Mouse (Mus musculus) left cerebral cortex, postnatal 36 days (tissue): ENCODE results near the gene Agfg2. TPM values are rescaled to one million over a fixed set of nuclear protein-coding genes. Genes with fewer than 3 reads are reported as not detected.
A peak's percentile ranks its signal among the peaks of the same experiment; 100 is the strongest.

Source experiments
- DNase-seq, 2 experiments: peaks; one replicate each; pipeline ENCODE4 v3.0.0; 2021 to 2022; ENCODE audit warnings: low spot score in 2 of 2, mixed read lengths in 1 of 2
- intact Hi-C: fragments of 180-260 bp; cut with DNase I; formaldehyde crosslinking; loops from one replicate; pipeline ENCODE4 v1.15.1; 2025
- total RNA-seq, 2 experiments: library from RNA; stranded (reverse); gene quantifications; 2 replicates each; pipeline ENCODE4 v1.2.3; 2021

The Agfg2 gene
- total RNA-seq, 2 experiments from 2014 or later, result 41.7 to 42.0 TPM

DNA sequence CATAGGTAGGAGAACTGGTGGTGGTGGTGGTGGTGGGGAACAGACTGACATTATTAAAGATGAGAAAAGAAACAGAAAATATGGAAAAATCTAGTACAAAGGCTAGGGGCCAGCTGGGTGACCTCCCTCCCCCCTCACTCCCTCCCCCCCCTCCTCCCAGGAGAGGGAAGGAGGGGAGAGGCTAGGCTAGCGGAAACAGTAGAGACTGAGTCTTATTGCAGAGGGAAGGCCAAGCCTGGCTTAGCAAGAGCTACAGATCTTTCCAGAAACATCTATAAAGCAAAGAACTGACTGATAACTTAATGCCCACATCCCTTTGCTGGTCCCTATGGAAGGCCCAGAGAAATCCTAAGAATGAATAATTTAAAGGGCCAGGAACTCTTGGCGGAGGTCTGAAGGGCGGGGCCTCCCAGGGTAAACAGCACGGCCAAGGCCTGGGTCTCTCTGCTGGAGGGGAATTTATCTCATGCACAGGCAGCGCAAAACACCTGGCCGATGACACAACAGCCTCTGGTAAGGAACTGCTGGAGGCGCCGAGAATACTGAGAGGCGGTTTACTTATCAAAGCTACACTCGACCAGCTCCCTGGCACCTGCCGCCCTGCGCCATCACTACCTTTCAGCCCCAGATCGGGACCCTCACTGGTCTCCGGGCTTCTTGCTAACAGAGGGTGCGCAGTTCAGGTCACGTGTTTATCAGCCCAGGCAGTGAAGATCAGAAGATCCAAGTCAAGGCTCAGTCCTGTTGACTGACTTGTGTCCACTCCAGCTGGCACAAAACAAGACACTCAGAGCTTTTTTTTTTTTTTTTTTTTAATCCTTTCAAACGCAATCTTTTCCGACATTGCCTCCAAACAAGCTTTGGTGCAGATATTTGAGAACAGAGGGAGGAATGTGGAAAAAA, 34.6 kb downstream of the Agfg2 start:
- intact Hi-C loops, result loop anchor here (5.0 kb wide), 1 partner anchor 48 kb away; the partner anchor contains the start of gene Mospd3

DNA sequence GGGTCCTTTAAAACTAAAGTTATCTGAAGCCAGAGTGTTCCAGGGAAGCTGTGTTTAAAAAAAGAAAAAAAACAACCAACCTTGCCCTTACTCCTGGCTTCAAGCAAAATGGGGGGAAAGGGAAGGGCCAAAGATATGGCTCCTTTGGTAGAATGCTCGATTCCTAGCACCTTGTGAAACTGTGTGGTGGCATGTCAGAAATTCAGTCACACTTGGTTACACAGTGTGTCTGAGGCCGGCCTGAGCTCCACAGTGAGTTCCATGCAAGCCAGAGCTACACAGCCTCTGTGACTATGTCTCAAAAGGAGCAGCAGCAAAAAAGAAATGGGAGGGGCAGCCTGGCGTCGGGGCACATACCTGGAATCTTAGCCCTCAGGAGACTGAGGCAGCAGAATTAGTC, 35.3 kb downstream of the Agfg2 start:
- intact Hi-C loops, result no loop called here
- no peak for DNase-seq

More for the DNA sequence above, 34.6 kb downstream of the Agfg2 start:
- no peak for DNase-seq

DNA sequence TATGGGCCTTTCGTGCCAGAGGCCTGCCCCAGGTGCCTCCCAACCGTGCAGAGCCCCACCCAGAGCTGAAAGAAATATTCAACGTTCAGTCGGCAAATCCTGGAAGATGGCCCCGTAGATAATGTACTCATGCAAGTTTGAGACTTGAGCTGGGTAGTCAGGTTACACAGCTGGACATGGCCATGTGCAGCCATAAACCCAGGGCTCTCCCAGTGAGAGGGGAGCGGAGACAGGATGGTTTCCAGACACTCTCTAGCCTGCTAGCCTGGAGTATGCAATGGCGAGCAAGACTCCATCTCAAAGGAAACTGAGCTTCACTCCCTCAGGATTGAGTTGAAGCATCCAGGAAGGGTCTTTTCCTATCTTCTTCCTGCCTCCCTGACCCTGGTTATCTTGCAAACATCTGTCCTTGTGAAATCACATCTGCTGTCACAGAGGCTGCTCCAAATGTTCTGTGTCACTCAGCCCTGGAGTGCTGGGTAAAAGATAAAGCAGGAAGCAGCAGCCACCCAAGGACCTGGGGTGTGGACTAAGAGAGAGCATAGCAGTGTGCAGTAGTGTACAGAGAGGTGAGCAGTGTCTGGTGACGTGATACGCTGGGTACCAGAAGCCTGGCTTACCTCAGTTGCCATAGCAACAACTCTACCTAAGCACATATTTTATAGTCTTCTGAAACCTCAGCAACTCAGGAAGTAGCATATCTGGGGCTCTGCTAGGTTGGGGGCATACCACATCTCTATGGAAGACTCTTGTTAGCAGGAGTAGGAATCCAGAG, 36.5 kb downstream of the Agfg2 start:
- no peak for DNase-seq
- intact Hi-C loops, result no loop called here

DNA sequence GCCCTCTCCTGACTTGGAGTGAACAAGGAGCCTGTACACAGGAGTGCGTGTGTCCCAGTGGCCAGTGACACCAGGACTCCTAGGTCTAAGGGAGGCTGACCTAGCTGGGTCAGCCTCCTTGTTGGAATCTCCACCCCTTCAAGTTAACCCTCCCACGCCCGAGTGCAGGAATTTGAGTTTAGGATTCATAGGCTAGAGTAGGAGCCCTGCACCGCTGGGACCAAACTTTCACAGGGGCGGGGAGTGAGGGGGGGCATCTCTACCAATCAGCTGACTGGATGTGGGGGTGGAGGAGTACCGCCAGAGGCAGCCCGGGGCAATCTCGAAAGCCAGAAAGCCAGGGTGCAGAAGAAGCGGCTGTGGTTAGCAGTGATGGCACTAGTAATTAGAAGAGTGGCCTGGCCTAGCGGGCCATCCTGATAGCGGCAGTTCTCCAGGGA, 38.9 kb downstream of the Agfg2 start, which contains the start of gene Irs3:
TSS of gene Irs3 (minus strand) at position 63 of the 440 bp plus-strand sequence.
- intact Hi-C loops, result no loop called here

DNA sequence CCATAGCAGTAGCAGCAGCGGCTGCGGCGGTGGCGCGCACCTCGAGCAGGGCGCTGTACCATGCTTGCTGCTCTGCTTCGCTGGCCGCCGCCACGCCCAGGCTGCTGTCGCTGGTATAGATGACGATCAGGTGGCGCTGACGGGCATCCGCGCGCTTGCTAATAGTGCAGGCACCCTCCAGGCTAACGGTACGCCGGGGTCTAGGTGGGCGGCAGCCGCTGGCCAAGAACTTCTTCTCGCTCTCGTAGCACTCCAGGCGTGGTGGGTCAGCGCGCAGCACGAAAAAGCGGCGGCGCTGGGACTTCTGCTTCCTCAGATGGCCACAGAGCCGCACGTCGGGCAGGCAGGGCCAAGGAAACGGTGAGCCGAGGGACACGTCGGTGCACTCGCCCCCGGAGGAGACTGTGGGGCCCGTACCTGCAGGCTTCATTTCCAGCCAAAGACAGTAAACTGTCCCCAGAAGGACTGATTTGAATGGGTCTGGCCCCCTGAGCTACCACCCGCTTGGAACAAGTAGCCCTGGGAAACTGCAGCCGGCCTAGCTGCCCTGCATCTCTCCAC, 39.4 kb downstream of the Agfg2 start:
- intact Hi-C loops, result no loop called here
- DNase-seq, result no peak

More for the DNA sequence above, 38.9 kb downstream of the Agfg2 start, which contains the start of gene Irs3:
- DNase-seq, result no peak

DNA sequence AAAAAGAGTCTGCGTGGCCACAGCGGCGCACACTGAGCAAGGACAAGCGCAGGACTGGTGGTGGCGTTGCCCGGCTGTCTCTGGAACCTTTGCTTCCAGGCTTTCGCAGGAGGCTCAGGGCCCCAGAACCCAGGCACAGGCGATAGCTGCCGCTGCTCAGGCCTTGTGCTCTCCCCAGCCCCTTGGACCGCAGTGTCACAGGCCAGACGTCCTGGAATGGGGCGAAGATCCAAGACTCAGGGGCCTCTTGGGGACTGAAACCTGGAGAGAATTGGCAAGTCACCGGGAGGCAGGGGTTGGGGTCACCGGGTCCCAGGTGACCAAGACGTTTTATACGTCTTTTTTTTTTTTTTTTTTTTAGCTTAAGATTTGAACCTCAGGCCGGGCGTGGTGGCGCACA, 40.0 kb downstream of the Agfg2 start:
- intact Hi-C loops, result no loop called here
- no peak for DNase-seq

DNA sequence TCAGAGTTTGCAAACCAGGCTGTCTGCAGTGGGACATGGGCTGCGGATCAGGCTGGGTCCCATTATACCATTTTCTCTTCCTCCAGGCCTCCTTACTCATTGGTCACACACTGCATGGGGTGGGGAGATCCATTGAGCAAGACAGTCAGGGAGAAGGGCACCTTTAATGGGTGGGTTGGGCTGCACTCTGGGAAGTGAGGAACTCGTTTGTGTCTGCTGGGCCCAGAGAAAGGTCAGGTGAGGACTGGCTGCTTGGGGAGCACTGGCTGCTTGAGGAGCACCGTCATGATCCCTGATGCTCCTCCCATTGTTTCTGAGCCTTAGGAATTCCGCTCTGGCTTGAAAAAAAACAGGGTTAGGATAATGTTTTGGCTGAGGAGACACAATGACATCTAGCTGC, 41.6 kb downstream of the Agfg2 start:
- no peak for DNase-seq
- intact Hi-C loops, result no loop called here

DNA sequence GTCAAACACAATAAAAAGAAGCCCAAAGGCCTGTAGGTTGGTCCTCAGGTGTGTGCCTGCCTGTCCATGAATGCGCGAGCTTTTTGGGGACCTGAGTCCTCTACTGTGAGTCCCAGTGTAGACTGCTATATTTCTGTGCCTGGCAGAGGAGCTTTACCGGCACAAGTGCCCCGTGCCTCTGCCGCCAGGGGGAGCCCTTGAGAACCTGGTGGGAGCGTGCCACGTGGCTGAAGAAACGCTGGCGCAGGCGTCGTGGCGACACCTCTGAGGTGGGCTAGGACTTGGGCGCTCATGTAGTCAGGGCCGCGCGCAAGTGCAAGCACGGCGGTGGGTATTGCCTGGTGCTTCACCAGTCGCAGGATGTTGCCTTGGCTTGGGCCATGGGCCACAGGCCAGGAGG, 43.5 kb downstream of the Agfg2 start, which contains the start of gene Sap25:
TSS of gene Sap25 (plus strand) at position 281 of the 400 bp plus-strand sequence.
- intact Hi-C loops, result no loop called here
- DNase-seq, result no peak

DNA sequence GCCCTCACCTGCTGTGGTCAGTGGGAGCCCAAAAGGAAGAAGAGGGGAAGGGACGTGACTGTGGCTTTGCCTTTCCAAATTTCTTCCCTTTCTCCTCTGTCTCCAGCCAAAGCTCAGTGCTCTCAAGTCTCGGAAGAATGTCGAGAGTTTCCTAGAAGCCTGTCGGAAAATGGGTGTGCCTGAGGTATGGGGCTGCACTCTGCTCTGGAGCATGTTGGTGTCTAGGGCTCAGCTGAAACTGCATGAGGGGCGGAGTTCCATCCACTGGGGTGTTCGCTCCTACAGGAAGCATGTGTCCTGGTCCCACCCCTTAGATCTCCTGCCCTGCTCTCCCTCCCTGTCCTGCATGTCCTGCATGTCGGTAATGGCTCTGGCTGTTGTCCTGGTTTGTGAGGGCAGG, 45.1 kb downstream of the Agfg2 start:
- no peak for DNase-seq
- intact Hi-C loops, result no loop called here

DNA sequence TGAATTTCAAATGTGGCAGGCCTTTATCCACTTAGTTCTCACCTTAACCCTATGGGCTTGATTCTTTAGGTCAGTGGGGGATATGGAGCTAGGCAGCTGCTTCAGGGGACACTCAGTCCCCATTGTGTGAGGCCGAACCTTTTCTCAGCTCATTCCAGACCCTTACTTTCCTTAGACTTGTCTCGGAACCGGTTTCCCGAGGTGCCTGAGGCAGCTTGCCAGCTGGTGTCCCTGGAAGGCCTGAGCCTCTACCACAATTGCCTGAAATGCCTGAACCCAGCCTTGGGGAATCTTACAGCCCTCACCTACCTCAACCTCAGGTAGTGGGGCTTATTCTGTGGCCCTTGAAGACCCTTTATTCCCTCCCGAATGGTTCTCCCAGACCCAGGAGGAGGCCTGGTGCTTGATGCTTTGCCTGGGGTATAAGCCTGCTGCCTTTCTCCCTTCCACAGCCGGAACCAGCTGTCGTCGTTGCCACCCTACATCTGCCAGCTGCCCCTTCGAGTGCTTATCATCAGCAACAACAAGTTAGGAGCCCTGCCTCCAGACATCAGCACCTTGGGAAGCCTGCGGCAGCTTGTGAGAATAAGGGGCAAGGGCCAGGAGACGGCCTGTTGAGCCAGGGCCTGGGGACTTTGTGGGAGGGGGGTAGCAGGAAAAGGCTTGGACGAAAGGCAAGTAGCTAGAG, 51.0 kb downstream of the Agfg2 start:
- no peak for DNase-seq
- intact Hi-C loops, result no loop called here

DNA sequence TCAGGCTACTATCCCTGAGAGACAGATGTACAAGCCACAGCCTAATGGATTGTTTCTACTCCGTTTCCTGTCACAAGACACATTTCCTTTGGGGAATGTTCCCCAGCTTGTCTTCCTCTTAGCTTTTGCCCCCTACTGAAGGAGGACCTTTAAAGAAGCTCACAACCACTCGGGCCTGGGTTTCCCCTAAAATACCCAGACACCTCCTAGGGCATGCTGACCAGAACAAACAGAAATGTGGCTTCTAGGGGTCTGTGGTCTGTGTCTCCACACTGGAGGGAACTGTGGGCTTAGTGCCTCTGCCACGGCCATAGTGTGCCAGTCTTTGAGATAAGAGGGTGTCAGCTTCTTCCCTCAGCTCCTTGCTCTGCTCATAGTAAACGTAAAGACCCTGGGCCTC, 52.9 kb downstream of the Agfg2 start:
- no peak for DNase-seq
- intact Hi-C loops, result no loop called here

DNA sequence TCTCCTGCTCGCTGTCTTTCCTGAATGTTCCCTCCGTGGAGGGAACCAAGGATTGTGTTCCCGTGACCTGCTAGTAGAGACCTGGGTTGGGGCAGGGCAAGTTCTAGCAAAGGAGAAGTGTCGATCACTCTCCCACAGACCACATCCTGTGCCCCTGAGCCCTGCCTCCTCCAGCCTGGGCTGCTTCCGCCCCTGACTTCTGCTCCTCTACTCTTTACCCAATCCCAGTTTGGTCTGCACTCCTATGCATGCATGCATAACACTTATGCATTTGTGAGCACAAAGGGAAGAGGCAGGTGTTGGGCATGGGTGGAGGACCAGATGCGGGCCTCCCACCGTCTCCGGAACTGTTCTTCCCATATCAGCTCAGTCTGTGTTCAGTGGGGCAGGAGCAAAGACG, 53.4 kb downstream of the Agfg2 start:
- peak in 1 of 2 experiments; percentile 46 for DNase-seq
- intact Hi-C loops, result no loop called here

DNA sequence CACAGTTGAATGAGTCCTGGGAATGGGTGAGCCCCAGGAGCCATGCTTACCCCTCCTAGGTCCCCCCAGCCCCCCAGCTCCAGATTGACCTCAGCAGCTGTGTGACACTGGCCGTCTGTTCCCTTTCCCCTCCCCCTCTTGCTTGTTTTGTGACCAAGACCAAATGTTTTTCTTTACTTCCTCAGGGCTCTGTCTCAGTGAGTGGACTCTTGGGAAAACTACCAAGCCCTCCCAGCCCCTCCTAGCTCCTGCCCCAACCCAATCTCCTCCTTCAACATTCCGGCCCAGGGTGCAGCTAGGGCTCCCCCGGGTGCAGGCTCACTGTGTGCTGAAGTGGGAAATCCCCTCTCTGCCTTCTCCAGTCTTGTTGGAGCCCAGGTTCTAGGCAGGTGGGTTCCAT, 53.9 kb downstream of the Agfg2 start:
- intact Hi-C loops, result no loop called here
- DNase-seq, result no peak

DNA sequence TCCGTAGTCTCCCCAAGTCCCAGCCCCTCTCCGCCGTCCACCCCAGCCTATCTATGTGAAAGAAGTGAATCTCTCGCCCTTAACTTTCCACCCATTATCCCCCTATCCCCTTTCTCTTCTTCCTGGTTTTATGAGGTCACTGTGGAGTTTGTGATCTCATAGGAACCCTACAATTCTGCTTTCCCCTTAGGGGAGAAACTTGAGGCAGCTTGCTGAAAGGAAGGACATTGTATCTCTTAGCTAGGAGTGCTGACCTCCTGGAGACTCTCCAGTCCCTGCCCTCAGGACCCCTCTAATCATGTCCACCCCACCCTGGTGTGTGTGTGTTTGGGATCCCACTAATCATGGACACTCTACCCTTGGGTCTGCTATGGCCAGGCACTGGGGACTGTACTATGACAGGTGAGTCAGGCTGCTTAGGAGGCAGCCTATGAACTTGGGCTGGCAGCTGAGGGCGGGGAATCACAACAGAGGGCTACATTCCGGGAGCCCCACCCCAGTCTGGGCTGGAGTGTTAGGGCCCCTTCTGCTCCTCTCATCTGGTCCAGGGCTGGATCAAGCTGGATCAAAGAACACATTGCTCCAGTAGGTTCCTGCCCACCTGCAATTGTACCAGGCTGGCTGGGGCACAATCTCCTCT, 54.5 kb downstream of the Agfg2 start:
- intact Hi-C loops, result loop anchor here (5.0 kb wide), 1 partner anchor 43 kb away; no protein-coding TSS in a partner anchor
- DNase-seq, result no peak

DNA sequence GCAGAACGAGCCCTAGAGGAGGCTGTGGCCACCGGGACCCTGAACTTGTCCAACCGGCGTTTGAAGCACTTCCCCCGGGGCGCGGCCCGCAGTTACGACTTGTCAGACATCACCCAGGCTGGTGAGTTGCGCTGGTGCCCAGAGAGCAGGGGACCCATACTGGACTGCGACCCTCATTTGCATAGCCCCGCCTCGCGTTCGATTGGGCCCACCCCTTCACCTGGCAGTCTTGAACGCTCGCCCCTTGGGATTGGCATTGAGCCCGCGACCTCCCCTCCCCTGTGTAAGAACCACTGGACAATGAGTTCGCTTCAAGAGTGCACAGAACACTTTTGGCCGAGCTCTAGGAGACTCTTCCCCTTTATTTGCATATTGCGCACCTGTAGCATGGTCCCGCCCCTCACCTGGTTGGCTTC, 55.2 kb downstream of the Agfg2 start:
- no peak for DNase-seq
- intact Hi-C loops, result loop anchor here (5.0 kb wide), 1 partner anchor 42 kb away; no protein-coding TSS in a partner anchor

DNA sequence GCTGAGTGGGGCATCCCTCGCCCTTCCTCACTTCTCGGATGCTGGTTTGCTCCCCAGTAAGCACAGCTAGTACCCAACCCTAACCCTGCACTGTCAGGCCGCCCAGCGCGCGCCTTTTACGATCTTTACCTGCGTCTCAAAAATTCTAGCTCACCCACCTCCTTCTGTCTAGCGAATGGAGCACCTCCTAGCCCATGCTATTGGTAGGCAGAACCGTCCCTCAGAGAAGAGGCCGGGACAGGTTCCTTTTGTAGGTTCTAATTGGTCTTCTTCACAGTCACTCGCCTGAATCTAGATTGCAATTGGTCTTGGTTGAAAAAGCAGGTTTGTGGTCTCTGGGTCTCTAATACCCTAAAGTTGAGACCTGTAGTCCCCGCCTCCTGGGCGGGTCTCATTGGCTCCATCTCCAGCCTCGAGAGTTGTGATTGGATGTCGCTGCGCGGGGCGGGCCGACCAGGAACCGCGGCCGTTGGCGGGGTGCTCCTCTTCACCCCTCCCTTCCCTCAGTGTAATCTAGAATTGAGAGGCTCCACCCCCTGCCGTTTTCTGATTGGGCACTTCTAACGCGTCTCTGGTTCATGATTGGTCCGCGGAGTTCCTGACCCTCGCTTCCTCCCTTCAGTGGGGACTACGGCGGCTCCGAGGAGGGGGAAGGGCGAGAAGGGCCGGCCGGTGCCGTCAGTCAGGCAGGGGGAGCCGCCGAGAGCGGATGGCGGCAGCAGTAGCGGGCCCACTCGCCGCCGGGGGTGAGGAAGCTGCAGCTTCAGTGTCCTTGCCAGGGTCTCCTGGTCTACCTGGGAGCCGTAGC, 55.8 kb downstream of the Agfg2 start, which contains the start of the genes Fbxo24, Lrch4 and Gm20605:
TSS of gene Fbxo24 (minus strand) at position 505 of the 808 bp plus-strand sequence.
TSS of gene Lrch4 (plus strand) at position 624 of the 808 bp plus-strand sequence.
TSS of gene Gm20605 (plus strand) at position 678 of the 808 bp plus-strand sequence.
- peak; percentile 98 for DNase-seq
- intact Hi-C loops, result loop anchor here (5.0 kb wide), 1 partner anchor 41 kb away; no protein-coding TSS in a partner anchor

DNA sequence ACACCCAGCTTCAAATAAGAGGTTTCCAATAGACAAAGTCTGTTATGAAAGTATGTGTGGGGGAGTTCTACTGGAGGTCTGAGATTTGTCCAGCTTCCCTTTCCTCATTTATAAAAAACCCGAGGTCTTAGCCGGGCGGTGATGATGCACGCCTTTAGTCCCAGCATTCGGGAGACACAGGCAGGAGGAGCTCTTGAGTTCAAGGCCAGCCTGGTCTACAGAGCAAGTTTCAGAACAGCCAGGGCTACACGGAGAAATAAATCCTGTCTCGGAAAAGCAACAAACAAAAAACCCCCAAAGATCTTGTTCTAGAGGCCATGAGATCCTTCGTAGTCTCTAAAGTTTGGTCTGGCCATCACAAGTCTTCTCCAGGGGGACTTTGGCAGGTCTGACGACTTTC, 56.5 kb downstream of the Agfg2 start:
- intact Hi-C loops, result loop anchor here (5.0 kb wide), 1 partner anchor 41 kb away; no protein-coding TSS in a partner anchor
- no peak for DNase-seq
